In the genomic region with DNA sequence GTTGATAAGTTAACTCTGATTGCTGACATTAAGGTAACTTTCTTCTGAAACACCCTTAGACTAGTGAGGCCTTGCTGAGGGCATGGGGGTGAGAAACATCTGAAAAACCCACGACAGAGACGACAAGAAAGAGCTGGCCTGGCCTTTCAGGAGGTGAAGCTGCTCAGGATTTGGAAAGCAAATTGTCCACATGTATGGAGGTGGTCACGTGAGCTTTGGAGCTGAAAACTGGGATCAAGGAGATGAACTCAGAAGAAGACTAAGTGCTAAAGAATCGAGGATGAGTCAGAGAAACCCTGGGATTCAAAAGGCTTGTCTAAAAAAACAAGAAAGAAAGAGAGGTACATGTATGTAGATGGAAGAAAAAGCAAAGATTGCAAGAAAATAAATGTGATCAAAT, we compare ENCODE assay signal across 20 mouse cellular contexts.
DNase-seq lines count a peak whose midpoint lies in the region; TF ChIP-seq lines count a peak whose summit lies in the region.
"Had no signal": no experiment of that assay in that cellular context is flagged by ENCODE, and none has a peak within 500 bp of the region (broad histone marks: within the 10 kb centered on the region; RNA-seq: fewer than 3 reads in every experiment).

No protein-coding gene starts in this region.

- H3K27me3 ChIP-seq in C2C12 (ENCODE audit: control insufficient read depth, insufficient read depth, insufficient read length) = no peaks in the 10 kb centered on the region
- H3K27me3 ChIP-seq: CH12.LX had no signal

- H3K36me3 ChIP-seq in C2C12 (ENCODE audit: control insufficient read depth, insufficient read depth) = no peaks in the 10 kb centered on the region
- H3K36me3 ChIP-seq: G1E had no signal

- intact Hi-C loops in gastrocnemius, adult 2 months (cut with DNase I) = loop anchor here (5.0 to 10.0 kb wide), 2 partner anchors 63 to 265 kb away; no protein-coding TSS in a partner anchor
- intact Hi-C loops in gastrocnemius, postnatal 14 days (cut with DNase I; ENCODE audit: low total_unique reads) = no loop called here
- intact Hi-C loops in heart, postnatal 10 days (cut with DNase I) = loop anchor here (5.0 kb wide), 1 partner anchor 252 kb away; no protein-coding TSS in a partner anchor
- intact Hi-C loops in left cerebral cortex, adult 2 months (cut with DNase I) = no loop called here
- intact Hi-C loops in left cerebral cortex, postnatal 25 days (cut with DNase I) = loop anchor here (2.0 kb wide), 2 partner anchors 65 to 159 kb away; a partner anchor contains a TSS

- H3ac ChIP-seq in C2C12 (ENCODE audit: control insufficient read depth, insufficient read length, low read depth) = no peak overlapping the region

- no peak for DNase-seq in gastrocnemius, adult 2 months
- DNase-seq in gastrocnemius, postnatal 14 days = no peak
- peak; percentile 84 for DNase-seq in heart, adult 11 months
- DNase-seq in heart, postnatal 10 days = no peak
- DNase-seq in left cerebral cortex, adult 2 months (ENCODE audit: extremely low spot score in 1 of 2, low spot score in 2 of 2) = no peak
- DNase-seq in left cerebral cortex, postnatal 25 days (ENCODE audit: low spot score in 2 of 2) = no peak
- DNase-seq in natural killer cell, adult 2 months (ENCODE audit: low spot score in 2 of 2) = no peak
- DNase-seq: adrenal gland, adult 2 months; adrenal gland, adult 8-10 months; adrenal gland, postnatal 10 days; adrenal gland, postnatal 14 days; adrenal gland, postnatal 25 days; adrenal gland, postnatal 36 days; B cell, adult 2 months; cerebellum, adult 11 months; cerebellum, adult 11-12 months; cerebellum, adult 18-20 months had no signal

- H3K79me2 ChIP-seq in C2C12 (ENCODE audit: control insufficient read depth, insufficient read depth) = no peaks in the 10 kb centered on the region

- H3K27ac ChIP-seq in gastrocnemius, adult 2 months = peak overlapping the region; percentile 57; the same call in 1 of the 2 replicates
- peak overlapping the region; percentile 82 for H3K27ac ChIP-seq in left cerebral cortex, adult 2 months

- no peaks in the 10 kb centered on the region for H3K79me3 ChIP-seq in C2C12 (ENCODE audit: low read depth)

- no peak overlapping the region for H3K4me3 ChIP-seq in gastrocnemius, adult 2 months
- H3K4me3 ChIP-seq in left cerebral cortex, adult 2 months = no peak overlapping the region
- no peak overlapping the region for H3K4me3 ChIP-seq in C2C12 (ENCODE audit: insufficient read depth, poor library complexity, severe bottlenecking)

- no peak for TF ChIP-seq CTCF in gastrocnemius, adult 2 months (IDR thresholded peaks at IDR 0.05)
- no peak for TF ChIP-seq CTCF in left cerebral cortex, adult 2 months (IDR thresholded peaks at IDR 0.05)
- TF ChIP-seq CTCF in C2C12 (IDR thresholded peaks at IDR 0.05; ENCODE audit: control insufficient read depth, insufficient read depth, insufficient read length) = no peak

TF ChIP-seq in C2C12, 6 proteins besides CTCF, POLR2A, EP300 and RAD21:
- TF ChIP-seq MYOG (IDR thresholded peaks at IDR 0.05; ENCODE audit: control insufficient read depth, extremely low read depth, insufficient read length) (no peak), USF1 (IDR thresholded peaks at IDR 0.05; ENCODE audit: low read depth) (peak; percentile 55)
TF ChIP-seq in C2C12: peak in this region for 1.

Comparison
In these comparisons a context has a peak if more than half of its experiments do, and no peak if none do; other contexts are left out.
1. intact Hi-C loops: an anchor here in gastrocnemius, adult 2 months (5.0 to 10.0 kb wide), heart, postnatal 10 days (5.0 kb wide) and left cerebral cortex, postnatal 25 days (2.0 kb wide); none called in gastrocnemius, postnatal 14 days and left cerebral cortex, adult 2 months.